21 mouse cellular contexts compared by ENCODE assay signal in genomic region chr2:92273802-92274183, GRCm38 (mm10).
A peak's percentile ranks its signal among the peaks of the same experiment; 100 is the strongest.
DNase-seq lines count a peak whose midpoint lies in the region; ATAC-seq lines count a peak whose summit lies in the region.
"Had no signal": no experiment of that assay in that cellular context is flagged by ENCODE, and none has a peak within 500 bp of the region (broad histone marks: within the 10 kb centered on the region; RNA-seq: fewer than 3 reads in every experiment).

No protein-coding gene starts in this region.

- WGBS in forebrain, embryonic 15.5 days: 82% methylated on average over 4 of the region's 4 CpGs
- 88% methylated on average over 4 of the region's 4 CpGs for WGBS in forebrain, embryonic 11.5 days
- 76% methylated on average over 4 of the region's 4 CpGs for WGBS in heart, embryonic 14.5 days
- WGBS in heart, embryonic 12.5 days: 83% methylated on average over 4 of the region's 4 CpGs

- H3K4me2 ChIP-seq in forebrain, embryonic 15.5 days (replicated peaks): 0 out of 2 replicates have a peak overlapping the region, but pooled peaks have one; percentile 14
- no peak overlapping the region for H3K4me2 ChIP-seq in forebrain, embryonic 11.5 days (ENCODE audit: low read depth, low read length, severe bottlenecking)
- H3K4me2 ChIP-seq in heart, embryonic 14.5 days (ENCODE audit: low read length): peak overlapping the region; percentile 22; the same call in 1 of the 2 replicates
- H3K4me2 ChIP-seq in heart, embryonic 12.5 days: no peak overlapping the region
- H3K4me2 ChIP-seq: embryonic facial prominence, embryonic 13.5 days; heart, embryonic 11.5 days; limb, embryonic 13.5 days; midbrain, embryonic 11.5 days; neural tube, embryonic 13.5 days had no signal

- peak overlapping the region; percentile 23; the same call in 1 of the 2 replicates for H3K27ac ChIP-seq in forebrain, embryonic 15.5 days (replicated peaks)
- H3K27ac ChIP-seq in forebrain, embryonic 11.5 days (ENCODE audit: low read depth, low read length): no peak overlapping the region
- H3K27ac ChIP-seq in heart, embryonic 14.5 days (replicated peaks in 1 of 2; ENCODE audit: control insufficient read depth in 1 of 2, insufficient read depth in 1 of 2, low read depth in 2 of 2, low read length in 2 of 2): no peak overlapping the region
- H3K27ac ChIP-seq in heart, embryonic 12.5 days (ENCODE audit: poor library complexity, severe bottlenecking): no peak overlapping the region
- H3K27ac ChIP-seq: embryonic facial prominence, embryonic 13.5 days; limb, embryonic 13.5 days; liver, embryonic 14.5 days; neural tube, embryonic 13.5 days had no signal

- H3K9ac ChIP-seq in forebrain, embryonic 15.5 days (replicated peaks): no peak overlapping the region
- no peak overlapping the region for H3K9ac ChIP-seq in forebrain, embryonic 11.5 days (ENCODE audit: low read length)
- H3K9ac ChIP-seq in heart, embryonic 14.5 days (ENCODE audit: low read length): no peak overlapping the region
- H3K9ac ChIP-seq in heart, embryonic 12.5 days: no peak overlapping the region
- H3K9ac ChIP-seq: embryonic facial prominence, embryonic 13.5 days; limb, embryonic 13.5 days; liver, embryonic 14.5 days; neural tube, embryonic 13.5 days had no signal

- ATAC-seq in forebrain, embryonic 15.5 days (replicated peaks): no peak
- no peak for ATAC-seq in forebrain, embryonic 11.5 days (replicated peaks; ENCODE audit: low FRiP score)
- ATAC-seq in heart, embryonic 14.5 days (ENCODE audit: insufficient number of reproducible peaks, insufficient read depth, low FRiP score, low read depth): no peak
- ATAC-seq in heart, embryonic 12.5 days (ENCODE audit: insufficient number of reproducible peaks, low FRiP score): no peak
- no peak for ATAC-seq in megakaryocyte, adult 5-6 weeks (ENCODE audit: poor library complexity, severe bottlenecking)

- no peak for DNase-seq in forebrain, embryonic 11.5 days (ENCODE audit: low spot score)
- DNase-seq in embryo, embryonic 10.5 days (ENCODE audit: low spot score): no peak
- DNase-seq in adrenal gland, adult 18-20 months (ENCODE audit: low spot score in 2 of 2): no peak
- DNase-seq: adrenal gland, postnatal 14 days; gastrocnemius, postnatal 14 days; kidney, adult 18-20 months; kidney, postnatal 14 days; layer of hippocampus, adult 9-11 months; right cerebral cortex, postnatal 25 days; thymus, postnatal 14 days had no signal

- H3K9me3 ChIP-seq in forebrain, embryonic 15.5 days: no peaks in the 10 kb centered on the region
- H3K9me3 ChIP-seq in forebrain, embryonic 11.5 days (ENCODE audit: control insufficient read depth, low read length): no peaks in the 10 kb centered on the region
- H3K9me3 ChIP-seq in heart, embryonic 14.5 days (ENCODE audit: control insufficient read depth, low read length): no peaks in the 10 kb centered on the region
- no peaks in the 10 kb centered on the region for H3K9me3 ChIP-seq in heart, embryonic 12.5 days (replicated peaks)
- H3K9me3 ChIP-seq in megakaryocyte, embryonic 14.5 days: no peaks in the 10 kb centered on the region
- H3K9me3 ChIP-seq: embryonic facial prominence, embryonic 13.5 days; limb, embryonic 13.5 days; neural tube, embryonic 13.5 days had no signal

- H3K27me3 ChIP-seq in forebrain, embryonic 15.5 days: no peaks in the 10 kb centered on the region
- H3K27me3 ChIP-seq in forebrain, embryonic 11.5 days (ENCODE audit: control insufficient read depth, insufficient read depth, low read length): no peaks in the 10 kb centered on the region
- H3K27me3 ChIP-seq in heart, embryonic 14.5 days (ENCODE audit: control insufficient read depth, insufficient read depth, low read length): no peaks in the 10 kb centered on the region
- no peaks in the 10 kb centered on the region for H3K27me3 ChIP-seq in heart, embryonic 12.5 days (replicated peaks)
- no peaks in the 10 kb centered on the region for H3K27me3 ChIP-seq in megakaryocyte, embryonic 14.5 days (replicated peaks)
- H3K27me3 ChIP-seq: embryonic facial prominence, embryonic 13.5 days; limb, embryonic 13.5 days; neural tube, embryonic 13.5 days had no signal

- no peaks in the 10 kb centered on the region for H3K36me3 ChIP-seq in forebrain, embryonic 15.5 days
- no peaks in the 10 kb centered on the region for H3K36me3 ChIP-seq in forebrain, embryonic 11.5 days (ENCODE audit: control insufficient read depth, insufficient read depth, low read length)
- H3K36me3 ChIP-seq in heart, embryonic 14.5 days (ENCODE audit: control insufficient read depth, insufficient read depth, low read length): no peaks in the 10 kb centered on the region
- H3K36me3 ChIP-seq in heart, embryonic 12.5 days: peaks cover 4% of the 10 kb centered on the region; the same call in 1 of the 2 replicates
- H3K36me3 ChIP-seq in megakaryocyte, embryonic 14.5 days (replicated peaks; ENCODE audit: low read length): peaks cover 21% of the 10 kb centered on the region
- H3K36me3 ChIP-seq: neural tube, embryonic 13.5 days had no signal

- H3K4me1 ChIP-seq in forebrain, embryonic 15.5 days: peaks cover 24% of the 10 kb centered on the region
- no peaks in the 10 kb centered on the region for H3K4me1 ChIP-seq in forebrain, embryonic 11.5 days (replicated peaks; ENCODE audit: control insufficient read depth, insufficient read depth, low read length)
- H3K4me1 ChIP-seq in heart, embryonic 14.5 days (ENCODE audit: control insufficient read depth in 2 of 2, insufficient read depth in 2 of 2, low read length in 2 of 2): peaks cover 0 to 12% of the 10 kb centered on the region in 2 experiments; a peak in 2 of 4 replicates
- H3K4me1 ChIP-seq in heart, embryonic 12.5 days (replicated peaks): peaks cover 20% of the 10 kb centered on the region
- peaks cover 29% of the 10 kb centered on the region for H3K4me1 ChIP-seq in megakaryocyte, embryonic 14.5 days

- no peak overlapping the region for H3K4me3 ChIP-seq in forebrain, embryonic 15.5 days
- H3K4me3 ChIP-seq in forebrain, embryonic 11.5 days (ENCODE audit: low read depth, low read length): no peak overlapping the region
- no peak overlapping the region for H3K4me3 ChIP-seq in heart, embryonic 14.5 days (ENCODE audit: control insufficient read depth in 1 of 2, insufficient read depth in 1 of 2, low read depth in 1 of 2, low read length in 2 of 2)
- no peak overlapping the region for H3K4me3 ChIP-seq in heart, embryonic 12.5 days
- peak overlapping the region; percentile 80 for H3K4me3 ChIP-seq in megakaryocyte, embryonic 14.5 days (replicated peaks)
- H3K4me3 ChIP-seq: embryonic facial prominence, embryonic 13.5 days; limb, embryonic 13.5 days; neural tube, embryonic 13.5 days had no signal

Comparison
In these comparisons a context has a peak if more than half of its experiments do, and no peak if none do; other contexts are left out.
1. H3K4me2 ChIP-seq: peak in forebrain, embryonic 15.5 days (single experiment) and heart, embryonic 14.5 days (single experiment); none in forebrain, embryonic 11.5 days (single experiment) and heart, embryonic 12.5 days (single experiment).